Mouse (Mus musculus): ENCODE measurements around the gene Rps19bp1.

Rps19bp1 gene

DNA sequence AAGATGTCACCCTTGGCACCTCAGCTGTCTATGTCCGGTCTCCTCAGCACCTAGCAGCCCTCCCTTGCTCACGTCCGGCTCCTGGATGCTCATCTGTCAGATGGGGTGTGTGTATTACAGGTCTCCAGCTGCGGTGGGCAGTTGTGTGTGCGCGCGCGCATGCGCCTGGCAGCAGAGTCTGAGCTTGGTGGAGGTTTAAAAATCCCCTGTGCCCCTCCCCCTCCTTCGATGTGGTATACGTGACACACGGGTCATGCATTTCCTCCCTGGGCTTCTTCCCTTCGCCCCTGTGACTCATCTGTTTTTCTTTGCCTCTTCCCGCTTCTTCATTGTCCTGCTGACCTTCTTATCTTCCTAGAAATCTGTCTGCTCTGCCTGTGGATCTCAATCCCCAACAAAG, 44.9 kb downstream of the Rps19bp1 start:
- DNase-seq (ENCODE audit: low read depth) = no peak

DNA sequence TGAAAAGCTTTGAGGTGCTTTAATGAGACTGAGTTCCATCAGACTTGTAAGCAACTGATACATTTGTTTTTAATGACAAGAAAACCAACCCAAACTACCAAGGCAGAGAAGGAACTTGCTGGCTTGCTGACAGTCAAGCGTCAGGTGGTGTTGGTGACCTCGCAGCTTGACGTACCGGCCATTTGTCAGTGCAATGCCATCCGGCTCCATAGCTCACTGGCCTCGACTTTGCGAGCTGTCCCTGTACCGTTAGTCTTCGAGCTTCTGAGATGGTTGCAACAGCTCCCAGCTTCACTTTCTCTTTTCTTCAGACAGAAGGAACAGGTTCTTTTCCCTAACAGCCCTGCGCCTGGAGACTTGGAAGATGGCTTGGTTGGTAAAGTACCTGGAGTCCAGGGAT, 46.6 kb downstream of the Rps19bp1 start:
- DNase-seq (ENCODE audit: low read depth) = no peak

DNA sequence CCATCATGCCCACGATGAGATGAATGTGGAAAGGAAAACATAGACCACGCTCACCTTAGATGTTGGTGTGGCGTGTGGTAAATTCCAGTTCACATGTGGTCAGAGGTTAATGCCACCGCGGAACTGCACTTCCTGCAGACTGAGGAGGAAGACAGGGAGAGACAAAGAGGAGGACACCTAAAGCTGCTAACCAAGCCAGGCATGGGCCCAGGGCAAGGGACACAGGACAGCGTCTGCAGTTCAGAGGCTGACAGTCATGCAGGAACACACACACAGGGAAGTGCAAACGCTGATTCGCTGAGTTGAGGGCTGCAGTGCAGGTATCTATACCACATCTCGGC, 47.7 kb downstream of the Rps19bp1 start:
- no peak for DNase-seq (ENCODE audit: low read depth)

DNA sequence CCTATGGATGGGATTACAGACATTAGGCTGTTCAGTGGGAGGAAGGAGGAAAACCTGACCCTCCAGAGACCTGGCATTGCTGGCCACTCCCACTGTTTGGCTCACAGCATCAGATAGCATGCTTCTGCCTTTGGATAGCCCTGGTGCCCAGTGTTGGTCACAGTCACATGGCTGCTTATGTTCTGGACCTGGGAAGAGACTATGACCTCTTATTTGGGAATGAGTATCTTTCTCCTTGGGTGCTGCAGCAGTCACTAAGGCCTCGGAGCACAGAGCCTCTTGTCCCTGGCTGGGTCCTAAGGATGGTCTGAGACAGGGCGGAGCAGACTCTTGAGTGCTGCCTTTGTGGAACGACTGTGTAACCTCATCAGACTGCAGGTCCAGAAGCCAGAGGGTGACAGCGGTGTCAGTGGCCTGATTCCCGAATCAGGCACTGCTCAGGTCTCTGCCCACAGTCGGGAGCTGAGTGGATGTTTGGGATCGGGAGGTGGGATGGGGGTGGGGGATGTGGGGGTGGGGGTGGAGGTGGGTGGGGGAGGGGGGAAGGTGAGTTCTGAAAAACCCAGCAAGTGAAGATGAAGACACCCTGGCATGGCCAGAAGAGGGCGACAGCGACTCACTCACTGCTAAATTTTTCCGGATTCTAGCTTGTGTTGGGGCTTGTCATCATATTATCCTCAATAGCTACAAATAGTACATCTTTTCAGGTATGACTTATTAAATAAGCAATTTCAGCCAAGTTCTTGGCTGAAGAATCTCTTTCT, 48.2 kb downstream of the Rps19bp1 start:
- DNase-seq (ENCODE audit: low read depth) = no peak

DNA sequence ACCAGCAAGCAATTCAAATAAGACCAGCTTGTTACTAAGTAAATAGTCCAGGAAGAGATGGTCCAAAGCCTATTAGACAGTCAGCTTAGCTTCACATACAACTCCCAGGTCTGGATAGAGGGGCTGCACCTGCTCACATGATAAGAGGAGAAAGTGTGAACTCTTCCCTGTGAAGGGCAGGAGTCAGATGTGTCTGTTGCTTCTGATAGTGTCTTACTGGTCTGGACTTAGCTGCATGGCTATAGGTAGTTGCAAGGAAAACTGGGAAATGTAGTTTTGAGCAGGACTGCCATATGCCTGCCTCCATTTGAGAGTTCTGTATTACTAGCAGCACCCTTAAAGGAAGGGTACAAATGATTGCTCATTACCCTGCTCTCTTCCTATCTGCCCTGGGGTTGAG, 50.4 kb downstream of the Rps19bp1 start:
- DNase-seq (ENCODE audit: low read depth) = no peak

All from c-Kit-positive CD71-positive TER-119-negative erythroid progenitor cells, embryonic 14.5 days (primary cell).